Mouse (Mus musculus) mature B cell (primary cell): ENCODE data around the gene Sh3pxd2a.

Experiments used
- in situ Hi-C: fragments of 300-500 bp; cut with MboI; formaldehyde crosslinking; loops from 2 replicates; pipeline ENCODE4 v1.14.3; 2019

The Sh3pxd2a gene

DNA sequence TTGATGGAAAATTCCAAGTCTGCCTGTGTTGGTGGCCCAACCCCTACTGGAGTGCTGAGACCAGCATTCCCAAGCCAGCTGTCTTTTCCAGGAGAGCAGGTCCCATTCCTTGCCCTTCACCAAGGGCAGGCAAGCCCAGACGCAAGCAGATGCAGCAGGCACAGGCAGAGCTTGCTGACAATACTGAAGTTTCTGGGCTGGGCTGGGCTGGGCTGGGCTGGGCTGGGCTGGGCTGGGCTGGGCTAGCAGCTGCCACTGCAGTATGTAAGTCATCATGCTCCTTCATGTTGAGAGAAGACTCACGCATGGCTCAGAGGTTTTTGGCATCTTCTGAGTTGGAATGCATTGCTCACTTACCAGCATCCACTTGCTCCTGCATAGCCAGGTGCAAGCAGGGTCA is 27.7 kb upstream of the Sh3pxd2a start:
- in situ Hi-C loops = no loop called here

DNA sequence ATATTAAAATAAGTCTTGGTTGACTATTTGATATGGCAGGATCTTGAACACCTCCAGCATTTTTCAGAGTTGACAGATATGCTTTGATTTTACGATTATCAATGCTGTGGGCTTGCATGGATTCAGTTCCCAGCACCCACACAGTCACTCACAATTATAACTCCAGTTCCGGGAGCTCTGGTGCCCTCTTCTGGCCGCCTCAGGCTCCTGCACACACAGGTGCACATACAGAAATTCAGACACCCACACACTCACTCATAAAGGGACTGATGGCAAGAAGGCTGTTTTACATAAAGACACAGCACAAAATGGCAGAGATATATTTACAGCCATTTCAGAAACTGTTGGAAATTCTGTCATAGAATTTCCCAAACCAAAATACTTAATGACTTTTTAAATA is 25.0 kb upstream of the Sh3pxd2a start:
- in situ Hi-C loops = no loop called here

DNA sequence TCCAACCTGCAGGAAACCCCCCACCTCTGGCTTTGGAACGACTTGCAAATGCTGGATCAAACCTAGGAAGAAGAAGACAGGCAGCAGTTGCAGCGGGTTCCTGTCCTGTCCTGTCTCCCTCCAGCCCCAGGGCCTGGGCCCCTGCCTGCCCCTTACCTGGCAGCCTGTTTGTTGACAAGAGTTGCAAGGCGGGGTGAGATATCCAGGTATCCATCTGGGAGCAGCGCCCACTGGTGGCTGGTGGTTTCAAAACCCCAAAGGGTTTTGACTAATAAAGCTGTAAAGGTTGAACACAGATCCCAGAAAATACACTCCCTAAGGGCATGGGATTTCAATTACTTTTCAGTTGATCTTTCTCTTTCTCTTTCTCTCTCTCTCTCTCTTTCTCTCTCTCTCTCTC is 24.0 kb upstream of the Sh3pxd2a start:
- in situ Hi-C loops = no loop called here

DNA sequence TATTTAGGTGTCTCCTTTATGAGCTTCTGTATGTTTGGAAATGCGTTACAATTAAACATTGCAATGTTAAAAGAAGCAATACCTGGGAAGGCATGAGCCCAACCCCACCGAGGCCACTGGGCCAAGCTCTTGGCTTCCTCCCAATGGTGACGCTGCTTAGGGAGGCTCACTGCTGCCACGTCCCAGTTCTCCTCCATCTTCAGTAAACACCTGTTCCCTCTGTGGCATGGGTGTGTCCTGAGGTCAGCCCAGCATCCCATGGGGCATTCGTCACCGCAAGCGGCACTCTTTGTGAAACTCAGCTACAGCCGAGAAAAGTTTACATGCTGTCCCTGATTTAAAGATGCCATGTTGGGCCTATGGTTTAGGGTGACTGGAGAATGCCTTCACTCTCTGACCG is 23.4 kb upstream of the Sh3pxd2a start:
- in situ Hi-C loops = no loop called here

DNA sequence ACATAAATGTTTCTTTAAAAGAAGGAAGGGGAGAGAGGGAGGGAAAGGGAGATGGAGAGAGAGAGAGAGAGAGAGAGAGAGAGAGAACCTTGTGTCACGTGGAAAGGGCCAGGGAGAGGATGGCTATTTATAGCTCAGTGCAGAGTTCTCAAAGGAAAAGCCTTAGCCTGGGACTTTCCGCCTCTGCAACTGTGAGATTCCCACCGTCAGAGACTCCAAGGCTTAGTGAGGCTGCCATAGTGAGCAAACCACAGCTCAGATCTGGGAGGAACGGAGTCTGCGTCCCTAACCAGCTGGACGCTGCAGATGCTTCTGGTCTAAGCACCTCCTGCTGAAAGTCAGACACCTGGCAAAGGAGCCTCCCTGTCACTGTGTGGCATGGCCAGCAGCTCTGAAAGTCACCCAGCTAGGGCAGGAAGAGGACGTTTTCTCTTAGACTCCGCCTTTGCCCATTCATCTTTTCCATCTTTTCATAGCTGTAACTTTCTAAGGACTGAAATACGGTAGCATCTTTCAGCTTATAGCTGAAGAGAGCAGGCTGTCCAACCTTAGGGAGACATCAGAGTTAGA is 21.9 kb upstream of the Sh3pxd2a start:
- in situ Hi-C loops = no loop called here

DNA sequence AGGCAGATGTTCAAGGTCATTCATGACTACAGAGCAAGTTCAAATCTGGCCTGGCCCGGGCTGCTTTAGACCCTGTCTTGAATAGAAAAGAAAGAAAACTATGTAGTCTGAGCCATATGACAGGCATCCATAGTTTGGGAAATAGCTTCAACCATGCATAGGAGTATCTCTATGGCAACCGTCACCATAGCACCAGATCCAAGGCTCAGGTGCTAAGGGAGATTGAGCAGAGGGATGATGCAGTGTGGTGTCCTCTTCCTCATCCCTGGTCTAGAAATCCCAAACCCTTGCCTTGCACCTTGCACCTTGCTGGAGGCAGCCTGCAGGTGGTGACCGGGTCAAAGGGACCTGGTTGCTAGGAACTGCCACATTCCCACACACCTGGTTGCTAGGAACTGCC is 19.9 kb upstream of the Sh3pxd2a start:
- in situ Hi-C loops = no loop called here

DNA sequence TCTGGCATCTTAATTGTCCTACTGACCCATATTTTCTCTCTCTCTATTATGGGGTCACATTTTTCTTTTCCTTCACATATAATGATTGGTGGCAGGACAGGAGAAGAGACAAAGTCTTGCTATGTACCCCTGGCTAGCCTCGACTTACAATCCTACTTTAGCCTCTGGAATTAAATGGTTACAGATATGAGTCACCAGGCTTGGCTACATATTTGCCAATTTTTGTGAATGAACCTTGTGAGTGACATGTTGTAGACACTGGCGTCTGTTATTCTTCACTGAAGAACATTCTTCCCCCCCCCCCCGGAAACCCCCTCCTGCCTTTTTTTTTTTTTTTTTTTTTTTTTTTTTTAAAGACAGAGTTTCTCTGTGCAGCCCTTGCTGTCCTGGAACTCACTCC is 19.1 kb upstream of the Sh3pxd2a start:
- in situ Hi-C loops = no loop called here

DNA sequence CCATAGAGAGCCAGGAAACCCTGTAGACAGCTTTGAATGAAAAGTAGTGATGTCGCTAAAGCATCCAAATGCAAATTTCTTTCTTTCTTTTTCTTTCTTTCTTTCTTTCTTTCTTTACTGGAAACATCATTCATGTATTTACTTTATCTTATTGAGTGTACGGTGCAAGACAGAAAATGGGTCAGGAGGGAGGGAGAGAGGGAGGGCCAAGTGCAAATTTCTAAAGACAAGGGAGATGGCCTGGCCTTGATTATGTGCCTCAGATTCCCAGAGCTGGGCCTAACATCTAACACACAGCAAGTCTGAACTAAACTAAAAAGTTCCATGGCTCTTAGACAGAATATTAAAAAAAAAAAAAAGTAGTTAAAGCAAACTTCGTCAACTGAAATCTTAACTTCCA is 9.3 kb upstream of the Sh3pxd2a start:
- in situ Hi-C loops = no loop called here

DNA sequence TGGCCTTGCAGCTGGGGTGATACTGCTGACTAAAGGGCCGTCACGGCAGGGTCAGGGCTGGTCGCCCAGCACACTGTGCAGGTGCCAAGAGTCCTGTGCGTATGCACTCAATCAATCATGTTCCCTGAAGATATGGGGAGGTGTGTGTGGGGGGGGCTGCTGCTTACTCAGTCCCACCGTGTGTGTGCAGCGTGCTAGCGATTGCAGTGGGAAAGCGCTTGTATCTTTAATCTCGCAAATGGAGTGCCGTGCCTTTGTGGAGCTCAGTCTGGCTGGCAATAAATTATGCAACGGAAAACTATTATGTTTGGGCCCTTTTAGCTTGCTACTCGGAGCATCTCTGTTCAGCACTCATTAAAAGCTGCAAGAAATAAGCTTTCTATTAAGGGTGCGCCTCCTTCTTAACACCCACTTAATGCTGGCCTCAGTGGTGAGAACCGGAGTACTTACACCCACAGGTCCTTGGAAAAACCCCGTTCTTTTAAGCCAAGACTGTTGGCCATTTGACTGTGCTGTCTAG is 8.7 kb upstream of the Sh3pxd2a start:
- in situ Hi-C loops = no loop called here

DNA sequence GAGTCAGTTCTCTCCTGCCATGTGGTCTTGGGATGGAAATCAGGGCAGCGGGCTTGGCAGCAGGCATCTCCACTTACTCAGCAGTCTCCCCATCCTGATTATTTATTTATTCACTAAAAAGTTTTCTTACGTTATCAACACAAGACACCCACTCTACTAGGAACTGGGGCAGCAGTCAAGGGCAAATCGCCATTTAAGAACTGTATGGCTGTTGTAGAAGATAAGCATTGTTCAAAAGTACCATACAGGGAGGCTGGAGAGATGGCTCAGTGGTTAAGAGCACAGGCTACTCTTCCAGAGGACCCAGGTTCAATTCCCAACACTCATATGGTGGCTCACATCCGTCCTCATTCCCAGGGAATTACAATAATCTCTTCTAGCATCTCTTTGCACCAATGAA is 7.6 kb upstream of the Sh3pxd2a start:
- in situ Hi-C loops = no loop called here

DNA sequence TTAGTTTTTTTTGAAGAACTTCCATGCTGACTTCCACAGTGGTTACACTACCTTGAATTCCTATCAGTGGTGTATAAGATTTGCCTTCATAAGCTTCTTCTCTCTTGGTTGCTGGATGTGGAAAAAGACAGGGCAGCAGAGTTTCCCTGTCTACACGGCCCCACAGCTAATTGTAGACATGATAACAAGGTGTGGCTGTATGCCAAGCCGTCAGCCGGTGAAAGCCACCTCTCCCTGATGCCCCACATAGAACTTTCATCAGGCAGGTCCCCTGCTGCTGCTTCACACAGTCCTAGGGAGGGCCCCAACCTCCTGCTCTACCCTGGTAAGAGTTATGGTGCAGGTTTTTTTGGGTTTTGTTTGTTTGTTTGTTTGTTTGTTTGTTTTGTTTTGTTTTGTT is 4.5 kb upstream of the Sh3pxd2a start:
- in situ Hi-C loops = loop anchor here (5.0 kb wide), 1 partner anchor 111 kb away; no protein-coding TSS in a partner anchor

DNA sequence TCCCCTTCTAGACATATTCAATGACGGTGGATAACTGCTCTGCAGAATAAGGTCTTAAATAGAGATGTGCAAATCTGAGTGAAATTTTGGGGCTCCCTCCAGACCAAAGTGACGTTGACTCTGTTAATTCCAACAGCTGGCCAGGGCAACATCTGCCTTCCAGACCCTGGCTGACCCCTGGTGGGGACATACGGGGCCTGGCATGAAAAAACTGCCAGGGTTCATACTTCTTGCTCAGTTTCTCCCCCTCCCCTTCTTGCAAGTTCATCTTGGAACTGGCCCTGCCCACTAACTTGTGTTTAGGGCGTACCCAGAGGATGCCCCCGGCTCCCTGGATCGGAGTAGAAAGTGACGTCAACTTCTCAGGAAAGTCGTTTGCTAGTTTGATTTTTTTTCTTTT is 2.6 kb upstream of the Sh3pxd2a start:
- in situ Hi-C loops = loop anchor here (5.0 kb wide), 1 partner anchor 109 kb away; no protein-coding TSS in a partner anchor

DNA sequence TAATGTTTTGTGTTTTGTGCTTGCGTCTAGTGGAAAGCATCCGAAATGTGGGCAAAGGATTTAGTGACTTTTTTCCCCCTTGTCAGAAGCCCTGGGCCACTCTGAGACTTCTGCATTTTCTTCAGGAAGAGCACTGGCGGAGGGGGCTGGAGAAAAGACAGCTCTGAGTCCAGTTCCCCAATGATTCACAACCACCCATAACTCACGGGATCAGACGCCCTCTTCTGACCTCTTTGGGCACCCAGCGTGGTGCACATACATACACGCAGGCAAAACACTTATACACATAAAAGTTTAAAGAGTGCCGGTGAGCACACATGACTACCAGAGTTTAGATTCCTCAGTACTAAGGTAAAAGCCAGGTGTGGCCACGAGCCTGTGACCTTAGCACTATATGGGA is 1.3 kb upstream of the Sh3pxd2a start:
- in situ Hi-C loops = loop anchor here (5.0 kb wide), 1 partner anchor 108 kb away; no protein-coding TSS in a partner anchor

DNA sequence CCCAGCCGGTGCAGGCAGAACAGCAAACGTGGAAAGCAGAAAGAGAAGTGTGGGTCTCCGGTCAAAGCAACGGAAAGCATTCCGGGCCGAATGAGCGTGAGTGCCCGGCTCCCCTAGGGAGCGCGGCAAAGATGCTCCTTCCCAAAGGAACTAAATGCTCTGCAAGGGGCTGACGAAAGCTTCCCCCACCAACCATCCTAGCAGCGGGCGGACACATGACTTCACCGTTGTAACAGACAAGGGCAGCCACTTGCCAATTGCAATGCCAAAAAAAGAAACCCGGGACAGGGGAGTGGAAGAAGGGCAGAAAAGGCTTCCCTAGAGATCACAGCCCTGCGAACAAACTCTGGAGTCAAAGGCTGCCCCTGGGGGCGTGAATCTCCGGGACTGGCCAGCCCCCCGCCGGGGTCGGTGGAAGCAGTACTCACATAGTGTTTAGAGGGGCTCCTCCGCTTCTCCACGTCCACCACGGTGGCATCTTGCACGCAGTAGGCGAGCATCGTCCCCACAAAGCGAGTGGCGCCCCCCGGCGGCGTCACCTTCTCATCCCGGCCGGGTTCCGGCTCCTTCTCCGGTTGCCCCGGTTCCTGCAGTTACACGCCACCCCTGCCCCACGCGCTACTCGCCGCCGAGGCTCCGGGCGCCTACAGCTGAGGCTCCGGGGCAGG is 431 bp downstream of the Sh3pxd2a start:
- in situ Hi-C loops = no loop called here

DNA sequence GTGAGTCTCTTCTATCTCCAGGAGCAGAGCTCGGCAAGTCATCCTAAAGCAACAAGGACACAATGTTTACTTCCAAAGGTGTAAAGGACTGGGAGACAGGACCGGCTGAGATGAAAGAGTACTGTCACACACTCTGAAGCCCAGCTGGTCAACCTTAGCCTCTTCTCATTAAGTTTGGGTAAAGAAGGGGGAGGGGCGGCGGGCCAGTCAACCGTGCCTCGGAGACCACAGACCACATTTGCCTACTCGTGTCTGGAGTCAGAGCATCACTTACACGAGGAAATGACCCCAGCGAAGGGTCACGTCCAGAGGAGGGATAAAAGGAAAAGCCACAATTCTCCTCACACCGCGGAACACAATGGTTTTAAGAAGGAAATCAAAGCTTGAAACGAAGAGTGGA is 995 bp downstream of the Sh3pxd2a start:
- in situ Hi-C loops = no loop called here

DNA sequence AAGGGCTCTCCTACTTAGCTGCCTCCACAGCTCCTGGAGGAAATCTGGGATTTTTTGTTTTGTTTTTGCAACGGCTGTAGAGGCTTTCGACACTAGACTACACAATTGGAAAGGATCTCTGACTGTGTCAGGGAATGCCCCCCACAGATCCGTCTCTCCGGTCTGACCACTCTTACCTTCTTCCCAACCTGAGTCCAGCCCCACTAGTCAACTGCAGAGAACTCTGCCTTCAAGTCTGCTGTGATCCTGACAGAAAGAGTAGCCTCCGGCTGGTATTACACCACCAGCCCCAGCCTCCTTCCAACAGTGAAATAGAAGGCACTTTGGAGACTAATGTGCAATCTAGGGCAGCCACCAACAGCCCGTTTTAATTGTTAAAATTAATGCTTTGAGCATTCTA is 1.5 kb downstream of the Sh3pxd2a start:
- in situ Hi-C loops = no loop called here

DNA sequence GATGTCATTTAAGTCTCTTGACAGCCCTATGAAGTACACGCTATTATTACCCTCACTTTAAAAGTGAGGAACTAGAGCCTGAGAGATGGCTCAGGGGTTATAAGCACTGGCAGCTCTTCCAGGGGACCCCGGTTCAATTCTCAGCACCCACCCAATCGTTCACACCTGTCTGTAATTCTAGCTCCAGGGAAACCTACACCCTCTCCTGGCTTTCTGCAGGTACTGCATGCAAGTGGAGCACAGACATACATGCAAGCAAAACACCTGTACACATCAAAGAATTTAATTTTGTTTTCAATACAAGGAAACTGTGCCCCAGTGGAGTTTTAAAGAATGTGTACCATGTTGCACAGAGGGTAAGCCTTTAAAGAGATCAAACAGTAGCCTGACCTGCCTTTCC is 2.4 kb downstream of the Sh3pxd2a start:
- in situ Hi-C loops = no loop called here

DNA sequence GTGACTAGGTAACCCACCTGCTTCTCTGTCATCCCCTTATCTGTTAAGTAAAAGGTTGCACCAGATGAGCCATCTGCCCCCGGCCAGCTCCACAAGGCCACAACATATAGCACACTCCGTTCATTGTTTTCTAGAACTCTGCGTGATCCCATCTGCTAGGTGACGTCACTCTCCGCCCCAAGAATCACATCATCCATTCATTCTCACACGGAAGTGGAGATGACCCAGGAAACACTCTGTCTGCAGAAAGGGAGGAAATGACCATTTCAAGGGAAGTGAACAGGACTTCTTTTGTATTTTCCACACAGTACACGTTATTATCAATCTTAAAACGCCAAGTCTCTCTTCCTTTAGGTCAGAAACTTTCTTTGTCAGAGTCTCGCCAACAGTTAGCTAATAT is 2.8 kb downstream of the Sh3pxd2a start:
- in situ Hi-C loops = no loop called here

DNA sequence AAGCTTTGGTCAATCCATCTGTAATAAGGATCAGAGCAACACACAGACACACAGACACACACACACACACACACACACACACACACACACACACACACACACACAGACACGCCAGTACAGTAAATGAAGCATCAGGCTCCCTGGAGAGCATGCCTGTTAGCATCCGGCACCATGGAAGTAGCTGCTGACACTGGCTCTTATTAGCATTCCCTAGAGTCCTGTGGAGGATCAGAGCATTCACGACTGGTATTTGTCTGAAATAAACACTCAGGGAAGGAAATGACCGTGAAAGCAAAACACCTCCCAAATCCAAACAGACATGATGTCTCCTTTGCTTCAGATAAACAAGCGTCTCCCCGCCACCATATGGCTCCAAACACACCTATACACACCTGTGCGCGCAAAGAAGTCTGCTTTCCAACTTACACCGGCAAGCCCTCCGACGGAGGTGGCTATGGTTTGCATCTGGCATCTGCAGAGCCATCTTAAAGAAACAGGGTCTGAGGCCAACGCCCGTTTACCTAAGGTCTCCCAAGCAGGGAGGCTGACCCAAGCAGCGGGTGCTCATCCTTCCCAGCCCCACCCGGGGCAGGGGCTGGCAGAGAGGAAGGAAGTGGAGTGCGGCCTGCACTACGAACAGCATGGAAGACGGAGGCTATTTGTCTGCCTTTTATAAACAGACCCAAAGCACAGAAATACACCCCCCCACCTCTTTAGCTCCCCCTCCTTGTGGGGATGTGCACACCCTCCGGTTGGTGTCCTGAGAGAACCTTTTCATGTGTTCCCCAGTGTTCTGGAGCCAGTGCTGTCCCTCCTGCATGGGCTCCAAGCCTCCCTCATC is 3.9 kb downstream of the Sh3pxd2a start:
- in situ Hi-C loops = no loop called here

DNA sequence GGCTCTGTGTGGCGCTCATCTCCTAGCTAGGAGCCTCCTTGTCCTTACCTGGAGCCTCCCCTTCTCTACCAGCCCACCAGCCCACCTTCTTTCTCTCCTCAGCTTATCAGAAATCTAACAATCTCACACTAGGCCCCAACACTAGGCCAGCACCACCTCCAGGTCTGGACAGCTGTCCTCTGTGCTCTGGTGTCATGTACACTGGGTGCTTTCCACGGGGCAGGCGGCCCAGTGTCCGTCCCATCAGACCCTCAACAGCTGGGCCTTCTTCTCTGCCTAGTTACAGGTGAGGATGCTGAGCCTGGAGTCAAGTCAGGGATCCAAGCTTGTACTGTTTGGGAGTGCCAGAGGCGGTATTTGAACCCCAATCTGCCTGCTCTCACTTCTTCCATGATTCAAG is 5.0 kb downstream of the Sh3pxd2a start:
- in situ Hi-C loops = no loop called here

DNA sequence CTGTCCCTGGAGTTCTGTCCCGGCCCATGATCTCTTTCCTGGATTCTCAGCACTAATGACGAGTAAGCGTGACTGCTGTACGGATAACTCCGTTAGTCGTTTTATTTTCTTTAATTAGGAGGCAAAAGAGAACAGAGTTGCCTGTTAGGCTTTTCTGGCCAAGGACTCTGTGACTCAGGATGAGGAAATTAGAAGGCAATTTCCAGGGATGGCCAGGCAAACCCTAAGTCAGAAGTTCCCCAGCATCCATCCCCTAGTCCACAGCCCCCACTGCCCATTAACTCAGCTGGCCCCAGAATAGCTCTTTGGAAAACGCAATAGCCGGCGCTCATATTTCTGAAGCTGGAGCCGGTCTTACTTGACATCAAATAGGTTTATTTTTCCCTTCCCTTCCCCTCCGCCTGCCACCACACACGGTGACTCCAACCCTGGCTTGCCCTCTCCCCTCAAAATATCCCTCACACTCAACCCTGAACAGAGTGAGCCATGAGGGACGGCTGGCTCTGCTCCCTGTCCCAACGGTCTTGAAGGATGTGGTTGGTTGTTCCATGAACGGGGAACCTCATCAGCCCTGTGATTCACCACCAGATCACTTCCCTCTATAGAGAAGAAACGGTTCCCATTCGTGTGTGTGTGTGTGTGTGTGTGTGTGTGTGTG is 5.6 kb downstream of the Sh3pxd2a start:
- in situ Hi-C loops = no loop called here
